Mouse (Mus musculus) ES-E14 (cell line): ENCODE measurements at regions not wholly inside any gene's neighbourhood (a gene's known extent, or its start where the extent isn't known, plus 50 kb on each side); places are given as distances from the start of the nearest gene placed in this dataset.

ENCODE experiments used
- MAFK ChIP-seq: IDR thresholded peaks from 2 replicates; pipeline ENCODE4 v1.6.1; 2014; ENCODE audit warnings: mild to moderate bottlenecking, low read depth, low read length, inconsistent platforms; ENCODE audit not compliant: insufficient read depth
- ZNF384 ChIP-seq: IDR thresholded peaks from 2 replicates; pipeline ENCODE4 v1.6.1; 2012; ENCODE audit warnings: low read depth, low read length, inconsistent platforms

DNA sequence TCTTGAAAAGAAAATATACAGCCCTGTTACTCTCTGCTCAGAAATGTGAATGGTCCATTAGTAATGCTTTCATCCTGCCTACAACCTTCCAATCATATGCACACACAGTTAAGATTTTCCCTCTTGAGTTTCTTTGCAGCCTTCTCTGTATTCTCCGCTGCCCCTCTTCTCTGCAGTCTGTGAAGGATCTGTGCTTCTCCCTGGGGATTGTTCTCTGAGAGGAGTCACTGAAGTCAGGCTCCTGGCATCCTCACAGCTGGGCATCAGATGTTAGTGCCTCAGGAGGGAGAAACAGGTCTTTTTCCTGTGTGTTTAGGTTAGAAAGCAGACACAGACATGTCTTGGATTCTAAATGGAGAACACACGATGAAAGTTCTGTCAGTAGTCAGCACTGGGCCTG lies 1278.1 kb downstream of the Slc22a22 start:
- TF ChIP-seq ZNF384 (no peak), MAFK (no peak)
